Mouse (Mus musculus) naive thymus-derived CD4-positive, alpha-beta T cell, adult 2 months (primary cell): Measurements from ENCODE around the gene Xcr1.

ENCODE experiments used
- DNase-seq: peaks from one replicate; pipeline ENCODE4 v3.0.0-alpha.2; 2011; ENCODE audit warnings: low read depth

Xcr1 gene

DNA sequence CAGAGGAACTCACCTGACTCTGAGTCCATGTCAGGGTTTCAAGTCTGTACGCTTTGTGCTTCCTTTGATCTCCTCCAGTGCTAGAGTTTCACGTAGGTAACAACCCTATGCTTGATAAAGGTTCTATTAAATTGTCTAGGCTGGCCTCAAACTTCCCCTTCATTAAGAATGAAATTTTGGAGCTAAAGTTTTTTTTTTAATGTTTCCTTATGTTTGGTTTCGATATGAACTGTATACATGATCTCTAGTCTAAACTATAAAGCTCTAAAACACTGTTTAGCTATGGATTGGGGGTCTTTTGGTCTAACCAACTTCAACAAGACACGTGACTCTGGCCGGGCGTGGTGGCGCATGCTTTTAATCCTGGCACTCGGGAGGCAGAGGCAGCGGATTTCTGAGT, at the start of gene Xcr1:
Gene Xcr1 (minus strand): TSS at position 101 of the 400 bp plus-strand sequence.
- no peak for DNase-seq

- peak; percentile 80 for DNase-seq
Measured at GRCm38 (mm10) chr9:123872049-123872448, 10.2 kb upstream of the Xcr1 start.

DNA sequence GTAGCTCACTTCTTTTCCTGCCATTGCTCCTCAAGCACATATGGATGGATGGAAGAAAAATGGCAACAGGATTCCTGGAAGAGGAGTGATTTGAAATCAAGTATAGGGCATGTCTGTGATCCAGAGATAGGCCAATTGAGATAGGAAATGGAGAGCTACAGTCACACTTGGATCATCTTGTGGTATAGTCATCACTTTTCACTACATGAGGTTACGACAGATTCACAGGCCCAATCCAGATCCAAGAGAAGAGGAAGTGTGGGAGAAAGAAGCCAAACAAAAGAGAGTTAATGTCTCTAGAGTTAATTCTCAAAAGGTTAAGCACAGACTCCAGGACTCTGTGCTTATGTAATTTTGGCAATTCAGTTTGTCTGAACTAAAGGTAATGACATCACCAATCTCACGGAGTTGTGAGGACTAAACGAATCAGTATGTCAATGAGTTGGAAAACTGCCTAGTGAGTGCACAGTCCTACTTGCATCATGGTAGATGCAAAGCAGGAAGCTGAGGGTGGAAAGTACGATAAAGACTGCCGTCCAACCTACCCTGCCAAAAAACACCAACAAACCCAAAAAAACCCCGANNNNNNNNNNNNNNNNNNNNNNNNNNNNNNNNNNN, 7.4 kb upstream of the Xcr1 start:
- DNase-seq: peak; percentile 60

- DNase-seq: no peak
Measured at GRCm38 (mm10) chr9:123863641-123864040, 1.8 kb upstream of the Xcr1 start.

GRCm38 (mm10) chr9:123862895-123863616, 1.2 kb upstream of the Xcr1 start:
- no peak for DNase-seq

GRCm38 (mm10) chr9:123856836-123857235, 5.0 kb downstream of the Xcr1 start:
- no peak for DNase-seq

- DNase-seq: peak; percentile 30
Measured at GRCm38 (mm10) chr9:123852449-123853390, 9.1 kb downstream of the Xcr1 start.

DNA sequence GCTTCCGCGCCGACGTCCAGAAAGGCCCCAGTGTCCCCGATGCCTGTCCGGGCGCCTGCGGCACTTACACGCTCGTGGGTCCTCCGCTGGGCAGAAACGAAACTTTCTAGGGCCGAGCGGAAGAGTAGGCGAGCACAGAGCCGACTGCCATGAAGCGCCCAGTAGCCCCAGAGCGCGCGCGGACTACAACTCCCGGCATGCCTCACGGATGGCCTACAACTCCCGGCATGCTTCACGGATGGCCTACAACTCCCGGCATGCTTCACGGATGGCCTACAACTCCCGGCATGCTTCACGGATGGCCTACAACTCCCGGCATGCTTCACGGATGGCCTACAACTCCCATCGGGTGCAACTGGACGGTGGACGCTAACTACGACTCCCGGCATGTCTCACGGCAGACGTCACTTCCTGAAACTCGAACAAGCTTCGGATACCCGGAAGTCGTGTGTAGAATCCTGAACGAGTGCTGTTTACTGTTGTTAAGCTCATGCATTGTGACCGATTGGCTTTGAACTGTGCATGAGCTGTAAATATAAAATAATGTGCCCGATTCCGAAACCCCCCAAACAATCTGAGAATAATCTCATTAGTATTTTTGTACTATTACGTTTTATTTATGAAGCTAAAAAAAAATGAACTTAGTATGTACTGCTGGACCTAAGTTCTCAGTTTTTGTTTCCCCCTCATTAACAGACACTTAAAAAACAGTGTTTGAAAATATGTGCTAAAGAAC, 9.9 kb downstream of the Xcr1 start, which contains the start of gene Fyco1:
Gene Fyco1 (minus strand): TSS at position 187 of the 736 bp plus-strand sequence.
- DNase-seq: peak; percentile 95

GRCm38 (mm10) chr9:123851062-123851712, 10.6 kb downstream of the Xcr1 start:
- DNase-seq: peak; percentile 78

GRCm38 (mm10) chr9:123850705-123851061, 11.1 kb downstream of the Xcr1 start:
- DNase-seq: no peak

DNA sequence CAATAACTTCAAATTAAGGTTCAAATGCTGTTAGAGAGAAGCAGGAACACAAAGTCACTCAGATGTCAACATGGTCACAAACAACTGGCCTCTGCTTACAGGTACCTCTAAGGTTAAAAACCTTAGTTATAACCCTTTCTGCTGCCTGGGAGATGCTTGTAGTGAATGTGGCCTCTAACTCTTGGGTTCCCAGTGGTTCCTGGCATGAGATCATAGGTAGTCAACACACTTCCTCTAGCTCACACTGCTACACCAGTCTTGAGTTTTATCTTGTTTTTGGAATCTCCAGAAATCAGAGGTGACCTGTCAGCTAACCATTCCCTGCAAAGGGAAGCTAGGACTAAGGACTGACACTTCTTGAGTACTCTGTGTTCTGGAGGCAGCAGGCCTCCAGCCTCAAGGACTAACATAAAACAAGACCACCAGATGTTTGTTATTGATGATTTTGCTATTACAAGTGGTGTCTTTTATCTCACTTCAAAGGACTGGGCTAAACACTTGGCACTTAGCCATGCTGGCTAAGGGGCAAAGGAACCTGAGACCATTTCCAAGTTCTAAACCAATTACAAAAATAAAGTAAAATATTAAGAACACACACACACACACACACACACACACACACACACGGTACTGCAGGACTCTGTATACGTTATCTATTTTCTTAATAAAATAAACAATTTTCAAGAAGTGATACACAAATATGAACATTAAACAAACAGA, 11.7 kb downstream of the Xcr1 start:
- DNase-seq: peak; percentile 43

GRCm38 (mm10) chr9:123846490-123846889, 15.3 kb downstream of the Xcr1 start:
- DNase-seq: no peak

DNA sequence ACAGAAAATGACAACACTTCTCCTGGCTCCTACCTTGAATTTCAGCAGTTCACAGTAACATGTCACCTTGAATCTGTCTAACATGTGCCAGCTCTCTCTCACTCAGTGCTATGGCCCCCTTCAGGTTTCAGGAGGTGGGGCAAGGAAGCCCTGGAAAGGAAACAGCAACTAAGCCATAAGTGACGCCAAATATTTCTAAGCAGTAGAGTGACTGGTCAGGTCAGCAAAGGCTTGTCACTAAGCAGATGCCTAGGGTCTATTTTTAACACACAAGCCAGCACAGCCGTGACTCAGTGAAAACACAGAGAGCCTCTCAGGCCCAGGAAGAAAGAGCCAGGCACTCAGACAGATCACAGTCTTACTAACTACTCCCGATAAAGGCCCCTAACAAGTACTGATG, 16.7 kb downstream of the Xcr1 start:
- no peak for DNase-seq

DNA sequence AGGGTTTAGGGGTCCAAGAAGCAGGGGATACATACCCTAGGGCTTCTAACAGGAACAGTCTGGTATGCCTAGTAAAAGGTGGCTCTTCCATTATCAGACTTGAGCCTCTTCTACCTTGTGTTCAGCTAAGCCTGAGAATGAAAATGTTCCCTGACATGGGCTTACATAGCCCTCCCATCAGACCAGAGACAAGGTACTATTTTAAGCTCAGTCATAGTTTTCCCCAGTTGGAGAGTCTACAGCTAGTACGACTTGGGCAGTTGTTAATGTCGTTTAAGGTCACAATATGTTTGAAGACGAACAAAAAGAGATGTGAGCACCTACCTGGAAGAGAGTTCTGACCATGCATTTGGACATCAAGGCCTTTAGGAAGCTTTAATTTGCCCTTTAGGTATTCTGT, 17.4 kb downstream of the Xcr1 start:
- no peak for DNase-seq

- no peak for DNase-seq
Measured at GRCm38 (mm10) chr9:123840243-123840642, 21.6 kb downstream of the Xcr1 start.

- no peak for DNase-seq
Measured at GRCm38 (mm10) chr9:123835851-123836250, 26.0 kb downstream of the Xcr1 start.

- DNase-seq: no peak
Measured at GRCm38 (mm10) chr9:123828916-123829315, 32.9 kb downstream of the Xcr1 start.

DNA sequence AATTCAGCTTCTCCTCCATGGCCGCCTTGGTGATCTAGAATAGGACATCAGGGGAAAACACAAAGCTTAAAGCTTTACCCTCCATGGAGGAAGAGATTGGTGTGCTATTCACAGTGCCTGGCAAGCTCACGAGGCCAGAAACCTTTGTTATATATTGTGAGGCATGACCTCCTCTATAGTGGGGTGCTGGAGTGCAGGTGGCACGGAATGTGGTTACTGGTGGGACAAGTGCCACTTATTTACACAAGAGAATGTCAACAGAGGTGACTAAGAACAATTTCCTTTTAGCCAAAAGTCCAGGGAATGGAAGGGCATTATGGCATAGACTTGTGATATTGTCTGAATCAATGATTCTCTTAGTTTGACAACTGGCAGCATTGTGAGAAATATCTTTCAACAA, 35.2 kb downstream of the Xcr1 start:
- no peak for DNase-seq

GRCm38 (mm10) chr9:123818601-123819000, 43.2 kb downstream of the Xcr1 start:
- DNase-seq: no peak

DNA sequence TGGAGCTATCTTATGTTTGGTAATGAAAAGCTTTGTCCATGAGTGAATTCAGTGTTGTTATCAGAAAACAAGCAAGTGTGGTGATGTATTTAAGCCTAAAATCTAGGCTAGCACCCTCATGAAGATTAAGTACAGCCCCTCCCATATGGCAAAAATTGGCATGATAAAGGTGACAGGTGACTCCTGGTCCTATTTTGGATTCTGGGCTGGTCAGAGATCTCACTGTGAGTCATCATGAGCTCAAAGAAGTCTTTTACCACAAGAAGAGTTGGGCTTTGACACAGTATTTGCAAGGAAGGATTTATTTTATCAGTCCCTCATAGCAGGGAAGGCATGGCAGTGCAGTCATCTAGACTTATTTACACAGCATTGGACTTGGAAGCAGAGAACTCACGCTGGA, 45.8 kb downstream of the Xcr1 start:
- DNase-seq: no peak

DNA sequence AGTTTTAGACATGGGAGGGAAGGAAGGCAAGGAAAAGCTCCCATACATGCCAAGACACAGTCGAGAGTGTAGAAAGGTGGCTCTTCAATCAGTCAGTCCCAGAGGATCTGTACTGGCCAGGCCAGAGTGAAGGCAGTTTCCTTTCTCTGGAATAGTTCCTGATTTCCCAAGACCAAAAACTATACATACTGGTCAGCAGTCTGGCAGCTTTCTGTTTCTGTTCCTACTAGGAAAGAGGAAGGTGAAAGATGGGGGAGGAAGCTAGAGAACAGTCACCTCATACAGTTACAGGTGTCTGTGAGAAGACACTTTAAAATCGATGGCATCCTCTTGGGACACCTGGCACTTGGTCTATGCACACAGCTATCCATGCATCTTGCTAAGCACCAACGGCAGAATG, 46.4 kb downstream of the Xcr1 start:
- no peak for DNase-seq
